Mouse (Mus musculus): ENCODE measurements around the gene Dock6.
"Not testable (repeated sequence)": the region's sequence is repeated elsewhere in the genome, so short reads cannot be mapped to it uniquely, and the experiment has no call there.

Dock6 gene

DNA sequence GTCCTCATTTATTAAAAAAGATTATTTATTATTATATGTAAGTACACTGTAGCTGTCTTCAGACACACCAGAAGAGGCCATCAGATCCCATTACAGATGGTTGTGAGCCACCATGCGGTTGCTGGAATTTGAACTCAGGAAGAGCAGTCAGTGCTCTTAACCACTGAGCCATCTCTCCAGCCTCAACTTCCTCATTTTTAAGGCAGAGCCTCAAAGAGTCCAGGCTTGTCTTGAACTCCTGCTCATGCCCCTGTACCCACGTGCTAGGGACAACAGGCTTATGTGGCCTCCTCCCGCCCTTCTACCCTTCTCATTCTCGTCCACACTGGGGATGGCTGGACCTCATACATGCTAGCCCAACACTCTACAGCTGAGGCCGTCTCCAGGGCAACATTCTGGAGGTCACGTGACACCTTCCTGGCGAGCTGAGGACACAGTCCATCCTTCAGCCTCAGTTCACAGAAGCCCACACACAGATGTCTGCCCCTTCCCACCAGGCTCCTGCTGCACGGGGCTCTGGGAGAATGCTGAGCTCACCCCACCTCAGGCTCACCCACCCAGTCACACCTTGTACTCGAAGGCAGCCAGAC is 35.6 kb downstream of the Dock6 start:
- intact Hi-C loops (cut with DNase I): no loop called here

DNA sequence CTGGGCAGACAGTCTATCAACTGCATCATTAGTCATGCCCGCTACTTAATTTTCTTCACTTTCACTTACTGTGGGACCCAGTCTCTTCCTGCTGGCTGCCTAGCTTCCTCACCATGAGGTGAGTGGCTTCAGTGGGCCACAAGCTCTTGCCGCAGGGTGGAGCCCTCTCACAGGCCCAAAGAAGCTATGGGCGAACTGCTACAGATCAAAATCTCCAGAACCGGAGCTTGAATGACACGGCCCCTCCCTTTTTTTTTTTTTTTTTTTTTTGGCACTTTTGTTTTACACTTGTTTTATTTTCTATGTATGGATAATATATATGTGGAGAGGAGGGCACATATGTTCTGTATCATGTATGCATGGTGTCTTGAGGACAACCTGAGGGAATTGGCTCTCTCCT is 41.3 kb downstream of the Dock6 start:
- intact Hi-C loops (cut with DNase I): no loop called here

DNA sequence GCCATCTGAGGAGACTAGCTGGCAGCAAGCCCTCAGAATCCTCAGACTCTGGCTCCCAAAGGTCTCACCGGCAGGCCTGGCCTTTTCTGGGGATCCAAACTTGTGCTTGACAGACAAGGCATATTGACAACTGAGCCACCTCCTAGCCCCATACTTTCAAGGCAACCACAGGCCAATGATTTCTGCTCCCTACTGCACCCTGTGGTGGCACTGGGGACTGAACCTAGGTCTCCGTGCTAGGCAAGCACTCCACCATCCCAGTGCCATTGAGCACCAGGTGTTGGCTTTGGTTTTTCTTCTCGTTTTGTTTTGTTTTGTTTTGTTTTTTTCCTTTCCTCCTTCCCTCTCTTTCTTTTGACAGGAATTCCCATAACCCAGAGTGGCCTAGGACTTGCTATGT is 43.9 kb downstream of the Dock6 start:
- intact Hi-C loops (cut with DNase I): loop anchor here (5.0 kb wide), 1 partner anchor 131 kb away; no protein-coding TSS in a partner anchor

DNA sequence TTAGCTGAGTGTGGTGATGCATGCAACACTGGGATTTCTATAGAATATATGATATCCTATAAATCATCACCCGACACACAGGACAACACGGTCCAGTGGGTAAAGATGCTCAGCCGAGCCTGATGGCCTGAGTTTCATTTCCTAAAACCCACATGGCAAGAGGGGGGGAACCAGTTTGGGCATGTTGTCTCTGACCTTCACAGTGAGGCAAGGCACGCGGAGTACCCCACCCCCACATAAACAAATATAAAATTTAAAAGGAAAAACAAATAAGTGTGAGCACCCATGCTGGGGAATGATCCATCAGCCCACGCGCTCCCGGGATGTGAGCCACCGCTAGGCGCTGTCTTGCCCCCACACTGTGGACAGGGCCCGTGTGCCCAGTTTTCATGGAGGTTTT is 45.5 kb downstream of the Dock6 start:
- intact Hi-C loops (cut with DNase I): loop anchor here (5.0 kb wide), 1 partner anchor 130 kb away; no protein-coding TSS in a partner anchor

GRCm38 (mm10) chr9:21806363-21806762 is 46.1 kb downstream of the Dock6 start:
- intact Hi-C loops (cut with DNase I): loop anchor here (5.0 kb wide), 1 partner anchor 129 kb away; no protein-coding TSS in a partner anchor

DNA sequence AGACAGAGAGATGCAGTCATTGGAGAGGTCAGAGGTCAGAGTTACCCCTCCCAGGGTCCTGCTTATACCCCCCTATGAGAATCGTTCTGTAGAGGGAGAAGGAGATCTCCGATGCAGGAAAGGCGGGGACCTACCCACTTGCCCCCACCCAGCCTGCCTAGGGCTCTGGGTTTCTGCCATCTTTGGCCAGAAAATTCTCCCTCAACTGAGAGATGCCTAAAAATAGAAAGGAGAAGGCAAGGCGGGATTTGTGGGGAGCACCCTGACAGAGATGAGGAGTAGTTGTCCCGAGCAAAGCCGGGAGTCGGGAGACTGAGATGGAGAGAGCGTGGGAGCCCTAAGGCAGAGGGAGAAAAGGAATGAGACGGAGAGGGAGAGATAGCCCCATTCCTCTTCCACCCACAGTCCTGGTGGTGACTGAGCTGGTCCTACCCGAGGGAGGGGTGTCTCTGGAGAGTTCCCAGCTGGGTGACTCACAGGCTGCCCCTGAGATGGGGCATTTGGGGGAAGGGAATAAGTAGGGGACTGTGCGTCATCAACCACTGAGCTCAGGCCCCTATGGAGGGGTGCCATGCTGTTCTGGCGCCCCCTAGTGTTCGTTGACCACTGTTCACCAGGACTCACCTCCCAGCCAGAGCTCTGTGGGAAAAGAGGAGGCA is 48.3 kb downstream of the Dock6 start:
- intact Hi-C loops (cut with DNase I): loop anchor here (2.0 kb wide), 2 partner anchors 17 to 51 kb away; no protein-coding TSS in a partner anchor

- intact Hi-C loops (cut with DNase I): no loop called here
These were observed 50.8 kb downstream of the Dock6 start for GRCm38 (mm10) chr9:21801591-21801990.

- intact Hi-C loops (cut with DNase I): no loop called here
These were observed 51.3 kb downstream of the Dock6 start for GRCm38 (mm10) chr9:21801121-21801520.

- intact Hi-C loops (cut with DNase I): no loop called here
These were observed 53.5 kb downstream of the Dock6 start for GRCm38 (mm10) chr9:21799010-21799350.

DNA sequence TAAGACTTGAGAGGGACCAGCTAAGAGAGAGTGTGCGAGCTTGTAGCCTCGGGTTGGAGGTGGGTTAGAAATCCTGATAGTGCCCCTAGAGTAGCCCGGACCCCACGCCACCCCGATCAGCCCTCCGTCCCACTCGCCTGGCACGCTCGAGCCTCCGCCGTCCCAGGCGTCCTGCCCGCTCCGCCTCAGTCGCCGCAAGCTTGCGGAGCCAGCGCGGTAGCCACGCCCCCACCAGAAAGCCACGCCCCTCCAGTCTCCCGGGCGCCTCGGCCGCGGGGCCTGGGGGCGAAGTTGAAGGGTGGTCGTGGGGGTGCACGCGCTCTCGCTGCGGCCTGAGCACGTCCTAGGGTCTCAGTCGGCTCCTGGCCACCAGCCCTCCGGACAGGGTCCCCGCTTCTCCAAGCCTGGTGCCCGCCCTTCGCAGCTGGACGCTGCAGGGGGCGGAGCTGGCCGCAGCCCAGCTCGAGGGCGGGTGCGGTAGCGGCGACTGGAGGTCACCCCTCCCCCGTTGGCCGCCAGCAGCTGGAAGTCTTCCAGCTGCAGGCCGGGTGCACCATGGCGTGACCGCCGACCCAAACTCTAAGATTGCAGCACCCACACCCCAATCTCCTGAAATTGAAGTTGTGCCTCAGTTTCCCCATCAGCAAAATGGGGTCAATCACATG is 54.0 kb downstream of the Dock6 start, which contains the start of gene Kank2:
Gene Kank2 (minus strand): TSS at position 400 of the 665 bp plus-strand sequence.
- intact Hi-C loops (cut with DNase I): no loop called here

DNA sequence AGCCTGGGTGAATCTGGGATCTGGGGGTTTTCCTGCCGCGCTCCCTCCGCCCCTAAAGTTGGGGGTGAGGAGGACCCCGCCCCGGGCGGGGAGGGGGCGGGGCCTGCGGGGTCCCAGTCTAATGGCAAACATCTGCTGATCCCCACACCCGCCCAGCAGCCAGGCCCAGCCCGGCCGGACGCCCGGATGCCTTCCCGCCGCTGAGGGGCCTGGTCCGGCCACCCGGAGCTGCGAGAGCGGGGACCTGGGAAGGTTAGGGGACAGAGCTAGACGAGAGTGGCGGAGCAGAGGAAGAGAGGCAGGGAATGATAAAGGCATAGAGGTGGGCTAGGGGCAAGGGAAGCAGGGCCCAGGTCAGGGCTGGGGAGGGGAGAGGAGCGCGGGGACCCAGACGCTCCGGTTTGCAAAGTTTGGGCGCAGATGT is 54.5 kb downstream of the Dock6 start:
- intact Hi-C loops (cut with DNase I): no loop called here

DNA sequence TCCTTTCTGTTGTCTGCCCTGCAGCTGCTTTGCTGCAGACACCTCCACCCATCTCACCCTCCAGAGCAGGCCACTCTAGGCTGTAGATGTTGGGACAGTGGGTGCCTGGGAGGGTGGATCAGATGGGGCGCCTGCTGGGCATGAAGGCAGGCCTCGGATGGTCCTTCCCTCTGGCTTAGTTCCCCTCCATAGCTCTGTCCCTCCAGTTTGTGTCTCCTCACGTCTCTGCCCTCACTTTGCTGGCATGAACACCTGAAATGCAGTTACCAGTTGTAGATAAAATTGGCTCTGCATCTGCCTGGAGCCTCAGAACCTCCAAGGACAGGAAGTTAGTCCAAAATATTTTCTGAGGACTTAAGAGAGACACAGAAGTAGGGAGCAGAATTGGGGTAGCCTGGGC is 55.5 kb downstream of the Dock6 start:
- intact Hi-C loops (cut with DNase I): no loop called here

- intact Hi-C loops (cut with DNase I): no loop called here
These were observed 56.2 kb downstream of the Dock6 start for GRCm38 (mm10) chr9:21796259-21796658.

DNA sequence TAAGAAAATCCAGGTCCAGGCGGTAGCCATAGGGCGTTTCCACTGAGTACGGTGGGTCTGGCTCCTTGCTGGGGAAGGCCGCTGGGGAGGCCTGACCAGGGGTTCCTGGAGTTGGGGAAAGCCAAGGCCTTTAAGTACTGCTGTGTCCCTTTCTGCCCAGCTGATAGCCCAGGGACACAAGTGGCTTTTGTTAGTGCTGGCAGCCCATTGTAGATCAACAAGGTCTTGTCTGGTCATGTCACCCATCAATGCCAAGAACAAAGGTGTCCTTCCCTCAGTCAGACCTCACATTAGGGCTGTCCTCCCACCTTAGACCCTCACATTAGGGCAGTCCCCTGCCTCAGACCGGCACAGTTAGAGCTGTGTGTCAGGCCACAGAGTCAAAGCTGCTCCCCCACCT is 56.9 kb downstream of the Dock6 start:
- intact Hi-C loops (cut with DNase I): no loop called here

DNA sequence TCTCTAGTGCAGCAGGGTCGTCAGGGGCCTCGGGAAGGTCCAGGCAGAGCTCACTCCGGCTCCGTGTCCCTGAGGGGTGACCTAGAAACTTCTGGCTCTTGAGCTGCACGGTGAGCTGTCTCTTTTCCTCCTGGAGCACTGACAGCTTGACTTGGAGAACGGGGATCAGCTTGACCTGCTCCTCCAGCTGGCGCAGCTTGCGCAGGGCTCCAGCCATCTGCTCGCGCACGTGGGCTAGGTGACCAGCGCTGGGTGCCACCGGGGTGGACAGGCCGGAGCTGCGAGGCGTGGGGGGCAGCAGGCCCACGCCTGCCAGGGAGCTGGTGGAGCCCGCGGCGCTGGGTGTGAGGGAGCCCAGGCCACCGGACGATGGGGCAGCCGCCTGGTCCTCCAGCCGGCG is 57.5 kb downstream of the Dock6 start:
- intact Hi-C loops (cut with DNase I): no loop called here

- intact Hi-C loops (cut with DNase I): no loop called here
These were observed 58.0 kb downstream of the Dock6 start for GRCm38 (mm10) chr9:21794344-21794834.

DNA sequence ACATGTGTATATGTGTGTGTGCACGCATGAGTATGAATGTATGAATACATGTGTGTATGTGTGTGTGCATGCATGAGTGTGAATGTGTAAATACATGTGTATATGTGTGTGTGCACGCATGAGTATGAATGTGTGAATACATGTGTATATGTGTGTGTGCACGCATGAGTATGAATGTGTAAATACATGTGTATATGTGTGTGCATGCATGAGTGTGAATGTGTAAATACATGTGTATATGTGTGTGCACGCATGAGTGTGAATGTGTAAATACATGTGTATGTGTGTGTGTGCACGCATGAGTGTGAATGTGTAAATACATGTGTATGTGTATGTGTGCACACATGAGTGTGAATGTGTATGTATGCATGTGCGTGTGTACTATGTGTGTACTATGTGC is 58.9 kb downstream of the Dock6 start:
- intact Hi-C loops (cut with DNase I): not testable (repeated sequence)

DNA sequence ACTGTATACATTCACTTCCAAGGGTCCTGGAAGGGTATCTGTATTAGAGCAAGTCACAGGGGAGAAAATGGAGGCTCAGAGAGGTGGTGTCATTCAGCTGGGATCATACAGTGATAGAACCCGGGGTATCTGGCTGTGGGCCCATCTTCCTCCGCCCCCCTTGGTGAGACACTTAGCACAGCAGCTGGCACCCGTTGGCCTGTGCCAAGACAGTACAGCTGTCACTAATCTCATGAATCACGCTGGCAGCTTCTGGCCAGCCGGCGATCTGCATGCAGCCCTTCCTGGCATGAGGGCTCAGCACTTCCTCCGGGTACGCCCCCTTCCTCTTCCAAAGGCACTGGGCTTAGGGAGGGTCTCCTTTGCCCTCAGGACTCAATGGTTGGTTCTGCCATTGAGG is 59.8 kb downstream of the Dock6 start:
- intact Hi-C loops (cut with DNase I): no loop called here

- intact Hi-C loops (cut with DNase I): no loop called here
These were observed 60.6 kb downstream of the Dock6 start for GRCm38 (mm10) chr9:21791861-21792260.

DNA sequence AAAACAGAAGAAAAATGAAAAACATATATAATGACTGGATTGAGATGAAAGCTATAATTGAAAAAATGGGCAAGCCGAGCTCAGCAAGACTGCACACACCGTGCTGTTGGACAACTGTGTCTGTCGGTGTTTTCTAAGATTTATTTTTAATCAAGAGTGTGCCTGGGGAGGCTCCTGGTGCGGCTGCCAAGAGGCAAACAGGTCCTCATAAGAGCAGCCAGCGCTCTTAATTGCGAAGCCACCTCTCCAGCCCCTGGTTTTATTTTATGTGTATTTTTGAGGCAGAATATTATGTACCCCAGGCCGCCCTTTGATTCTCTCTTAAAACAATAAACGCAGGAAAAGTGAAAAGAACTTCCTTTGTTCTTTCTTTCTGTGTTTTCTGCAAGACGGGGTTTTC is 64.2 kb downstream of the Dock6 start:
- intact Hi-C loops (cut with DNase I): loop anchor here (10.0 kb wide), 1 partner anchor 87 kb away; no protein-coding TSS in a partner anchor

DNA sequence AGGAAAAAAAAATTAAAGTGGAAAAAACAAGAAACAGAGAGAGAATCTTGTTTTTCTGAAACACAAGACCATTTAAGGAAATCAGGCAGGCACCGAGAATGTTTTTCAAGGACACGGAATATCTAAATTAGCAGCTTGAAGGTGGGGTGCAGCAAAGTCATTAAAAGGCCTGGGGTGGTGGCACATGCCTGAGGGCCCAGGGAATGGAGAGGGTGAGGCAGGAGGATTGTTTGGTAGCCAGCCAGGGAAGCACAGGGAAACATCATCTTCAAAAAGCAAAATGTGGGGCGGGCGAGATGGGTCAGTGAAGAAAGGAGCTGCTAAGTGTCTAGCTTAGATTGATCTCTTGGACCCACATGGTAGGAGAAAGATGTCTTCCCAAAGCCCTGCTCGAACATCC is 64.8 kb downstream of the Dock6 start:
- intact Hi-C loops (cut with DNase I): loop anchor here (2.0 to 10.0 kb wide), 2 partner anchors 17 to 87 kb away; no protein-coding TSS in a partner anchor

GRCm38 (mm10) chr9:21786906-21787305 is 65.5 kb downstream of the Dock6 start:
- intact Hi-C loops (cut with DNase I): loop anchor here (2.0 to 10.0 kb wide), 2 partner anchors 18 to 88 kb away; no protein-coding TSS in a partner anchor

Measured in adrenal gland (tissue).